Mouse (Mus musculus): ENCODE results near the gene Ston1. TPM values are rescaled to one million over a fixed set of nuclear protein-coding genes. Genes with fewer than 3 reads are reported as not detected.

Ston1 gene
- polyA plus RNA-seq, 1 experiment from 2014 or later, result 11.5 TPM

DNA sequence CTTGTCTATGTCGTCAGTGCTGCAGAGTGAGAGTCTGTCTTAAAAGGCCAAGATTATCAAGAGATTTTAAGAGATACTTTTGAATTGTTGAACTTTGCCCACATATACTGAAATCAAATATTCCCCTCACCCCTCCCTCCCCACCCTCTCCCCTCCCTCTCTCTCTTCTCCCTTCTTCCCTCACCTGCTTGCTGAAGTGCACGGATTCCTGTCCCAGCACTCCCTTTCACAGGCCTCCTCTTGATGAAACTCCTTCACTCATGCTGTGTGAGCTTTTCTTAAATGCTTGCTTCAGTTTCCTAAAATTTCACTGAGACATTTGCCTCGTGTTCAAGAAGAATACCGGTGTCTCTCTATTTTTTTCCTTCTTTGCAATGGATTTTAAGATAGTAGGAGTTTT is 105.6 kb downstream of the Ston1 start:
- WGBS, result 47% methylated on average over 4 of the region's 4 CpGs
- Histone ChIP-seq H3K36me3 (ENCODE audit: control insufficient read depth, insufficient read depth, low read length) (no peaks in the 10 kb centered on the region), H3K4me2 (replicated peaks; ENCODE audit: low read depth, low read length) (no peak overlapping the region), H3K9me3 (ENCODE audit: control insufficient read depth, low read length) (no peaks in the 10 kb centered on the region), H3K27ac (ENCODE audit: low read depth, low read length) (no peak overlapping the region), H3K4me1 (ENCODE audit: control insufficient read depth, insufficient read depth, low read length) (no peaks in the 10 kb centered on the region), H3K4me3 (ENCODE audit: low read length) (no peak overlapping the region), H3K27me3 (ENCODE audit: control insufficient read depth, insufficient read depth, low read length) (no peaks in the 10 kb centered on the region), H3K9ac (ENCODE audit: low read depth, low read length) (no peak overlapping the region)
- no peak for ATAC-seq (ENCODE audit: low FRiP score, low TSS enrichment)

DNA sequence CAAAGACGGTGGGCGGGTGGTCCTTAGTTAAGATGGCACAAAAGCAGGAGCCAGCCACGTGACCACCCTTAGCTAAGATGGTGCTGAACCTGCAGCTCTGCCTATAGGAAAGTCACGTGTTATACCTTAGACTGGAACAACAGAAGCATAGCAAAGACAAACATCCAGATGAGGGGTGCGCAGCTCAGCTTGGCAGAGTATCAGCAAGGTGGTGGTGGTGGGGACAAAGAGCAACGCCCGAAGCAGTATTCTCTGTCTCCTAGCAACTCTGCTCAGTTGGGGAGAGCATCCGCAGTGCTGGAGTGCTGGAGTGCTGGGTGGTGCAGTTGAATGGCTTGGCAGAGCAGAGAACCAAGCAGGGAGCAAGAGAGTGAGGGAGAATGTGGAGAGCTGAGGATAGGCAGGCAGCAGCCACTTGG is 108.8 kb downstream of the Ston1 start:
- no peaks in the 10 kb centered on the region for H3K27me3 ChIP-seq (ENCODE audit: control insufficient read depth, insufficient read depth, low read length)
- H3K36me3 ChIP-seq (ENCODE audit: control insufficient read depth, insufficient read depth, low read length), result no peaks in the 10 kb centered on the region
- ATAC-seq (ENCODE audit: low FRiP score, low TSS enrichment), result no peak
- WGBS, result 55% methylated on average over 8 of the region's 8 CpGs
- no peak overlapping the region for H3K4me3 ChIP-seq (ENCODE audit: low read length)
- H3K4me1 ChIP-seq (ENCODE audit: control insufficient read depth, insufficient read depth, low read length), result no peaks in the 10 kb centered on the region
- H3K9ac ChIP-seq (ENCODE audit: low read depth, low read length), result no peak overlapping the region
- no peaks in the 10 kb centered on the region for H3K9me3 ChIP-seq (ENCODE audit: control insufficient read depth, low read length)
- H3K4me2 ChIP-seq (replicated peaks; ENCODE audit: low read depth, low read length), result no peak overlapping the region
- H3K27ac ChIP-seq (ENCODE audit: low read depth, low read length), result no peak overlapping the region

Other genes with a start within 250 kb of the Ston1 start
- 12.2 and 12.6 TPM in 2 replicates for gene Foxn2, start 157.0 kb upstream of the Ston1 start, polyA plus RNA-seq (2014; fragmentation: Nextera tagmentation; extraction: Ambion mirVana)
- gene Ppp1r21, start 67.6 kb upstream of the Ston1 start, polyA plus RNA-seq (2014; fragmentation: Nextera tagmentation; extraction: Ambion mirVana), result 19.5 and 30.3 TPM in 2 replicates
- gene Gtf2a1l, start 71.0 kb downstream of the Ston1 start, polyA plus RNA-seq (2014; fragmentation: Nextera tagmentation; extraction: Ambion mirVana), result not detected in 2 replicates
- gene Lhcgr, start 194.3 kb downstream of the Ston1 start, polyA plus RNA-seq (2014; fragmentation: Nextera tagmentation; extraction: Ambion mirVana), result 1.1 and 1.3 TPM in 2 replicates

All from kidney, embryonic 14.5 days (tissue).